Mouse (Mus musculus) thymus, postnatal 0 days (tissue): ENCODE measurements around the gene Nrxn2. TPM values are rescaled to one million over a fixed set of nuclear protein-coding genes. Genes with fewer than 3 reads are reported as not detected.
A peak's percentile ranks its signal among the peaks of the same experiment; 100 is the strongest.

ENCODE experiments used
- DNase-seq: peaks from one replicate; pipeline ENCODE4 v3.0.0-alpha.2; 2015; ENCODE audit warnings: low spot score
- polyA plus RNA-seq: library from polyadenylated mRNA; unstranded; fragments of >200 nt; fragmentation: Nextera tagmentation; extraction: Ambion mirVana; gene quantifications from 2 replicates; pipeline ENCODE4 v1.2.1, GENCODE M21; 2015

The Nrxn2 gene
- polyA plus RNA-seq = 0.10 and 0.24 TPM in 2 replicates

GRCm38 (mm10) chr19:6418233-6418879 is at the start of gene Nrxn2:
TSS of gene Nrxn2 (plus strand) at chr19:6418731.
- peak; percentile 86 for DNase-seq

GRCm38 (mm10) chr19:6370175-6370574 is 48.4 kb upstream of the Nrxn2 start:
- no peak for DNase-seq

DNA sequence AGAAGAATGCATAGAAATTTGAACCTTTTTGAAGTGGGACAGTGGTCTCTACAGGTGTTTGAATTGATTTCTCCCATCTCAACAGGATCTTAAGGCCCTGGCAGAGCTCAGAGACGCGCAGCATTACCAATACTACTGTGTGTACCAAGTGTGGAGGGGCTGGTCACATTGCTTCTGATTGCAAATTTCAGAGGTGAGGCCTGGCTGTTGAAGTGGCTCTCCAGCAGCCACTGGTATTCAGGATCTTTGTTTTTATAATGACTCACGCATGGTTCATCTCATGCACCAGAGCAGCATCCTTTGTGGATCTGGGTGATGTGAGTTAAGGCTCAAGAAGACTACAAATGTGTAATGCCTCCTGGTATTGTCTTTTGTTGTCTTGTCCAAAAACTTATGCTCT is 46.1 kb upstream of the Nrxn2 start:
- DNase-seq = no peak

- DNase-seq = peak; percentile 81
Observed at GRCm38 (mm10) chr19:6373539-6374400, 44.8 kb upstream of the Nrxn2 start.

DNA sequence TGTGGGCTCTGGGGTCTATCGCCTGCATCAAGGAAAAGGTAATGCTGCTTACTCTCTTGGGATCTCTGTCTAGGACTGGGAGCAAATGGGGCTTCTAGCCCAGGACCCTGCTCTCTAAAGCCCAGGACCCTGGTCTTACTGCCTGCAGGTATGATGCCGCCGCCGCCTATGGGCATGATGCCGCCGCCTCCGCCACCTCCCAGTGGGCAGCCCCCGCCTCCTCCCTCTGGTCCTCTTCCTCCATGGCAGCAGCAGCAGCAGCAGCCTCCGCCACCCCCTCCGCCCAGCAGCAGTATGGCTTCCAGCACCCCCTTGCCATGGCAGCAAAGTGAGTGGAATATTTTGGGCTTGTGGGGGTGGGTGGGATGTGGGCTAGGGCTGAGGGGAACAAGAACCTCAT is 44.0 kb upstream of the Nrxn2 start:
- no peak for DNase-seq

GRCm38 (mm10) chr19:6375423-6376254 is 42.9 kb upstream of the Nrxn2 start:
- DNase-seq = no peak

DNA sequence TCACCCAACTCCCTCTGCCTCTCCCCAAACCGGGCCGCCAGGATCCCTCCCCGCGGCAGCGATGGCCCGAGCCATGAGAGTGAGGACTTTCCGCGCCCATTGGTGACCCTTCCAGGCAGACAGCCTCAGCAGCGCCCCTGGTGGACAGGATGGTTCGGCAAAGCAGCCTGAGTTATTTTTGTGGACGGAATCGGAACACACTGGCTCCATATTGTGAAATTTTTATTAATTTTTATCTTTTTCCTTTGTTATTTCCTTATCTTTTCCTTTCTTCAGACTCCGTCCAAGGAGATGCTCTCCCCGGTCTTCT is 42.3 kb upstream of the Nrxn2 start:
- no peak for DNase-seq

GRCm38 (mm10) chr19:6376643-6377042 is 41.9 kb upstream of the Nrxn2 start:
- DNase-seq = no peak

GRCm38 (mm10) chr19:6377327-6378040 is 41.0 kb upstream of the Nrxn2 start:
- no peak for DNase-seq

- no peak for DNase-seq
Observed at GRCm38 (mm10) chr19:6380411-6381166, 37.9 kb upstream of the Nrxn2 start.

DNA sequence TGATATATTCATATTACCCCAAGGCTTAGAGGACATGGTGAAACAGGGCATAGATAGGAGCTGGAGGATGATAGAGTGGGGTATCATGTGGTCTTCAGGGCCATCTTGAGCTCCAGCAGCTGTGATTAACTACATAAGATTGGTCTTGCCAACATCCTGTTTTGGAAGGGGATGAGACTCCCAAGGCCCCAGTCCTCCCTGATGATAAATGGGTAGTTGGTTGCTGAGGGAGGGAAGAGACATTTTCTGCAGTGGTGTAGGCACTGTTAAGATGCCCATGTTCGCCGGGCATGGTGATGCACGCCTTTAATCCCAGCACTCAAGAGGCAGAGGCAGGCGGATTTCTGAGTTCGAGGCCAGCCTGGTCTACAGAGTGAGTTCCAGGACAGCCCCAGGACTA is 37.3 kb upstream of the Nrxn2 start:
- no peak for DNase-seq

DNA sequence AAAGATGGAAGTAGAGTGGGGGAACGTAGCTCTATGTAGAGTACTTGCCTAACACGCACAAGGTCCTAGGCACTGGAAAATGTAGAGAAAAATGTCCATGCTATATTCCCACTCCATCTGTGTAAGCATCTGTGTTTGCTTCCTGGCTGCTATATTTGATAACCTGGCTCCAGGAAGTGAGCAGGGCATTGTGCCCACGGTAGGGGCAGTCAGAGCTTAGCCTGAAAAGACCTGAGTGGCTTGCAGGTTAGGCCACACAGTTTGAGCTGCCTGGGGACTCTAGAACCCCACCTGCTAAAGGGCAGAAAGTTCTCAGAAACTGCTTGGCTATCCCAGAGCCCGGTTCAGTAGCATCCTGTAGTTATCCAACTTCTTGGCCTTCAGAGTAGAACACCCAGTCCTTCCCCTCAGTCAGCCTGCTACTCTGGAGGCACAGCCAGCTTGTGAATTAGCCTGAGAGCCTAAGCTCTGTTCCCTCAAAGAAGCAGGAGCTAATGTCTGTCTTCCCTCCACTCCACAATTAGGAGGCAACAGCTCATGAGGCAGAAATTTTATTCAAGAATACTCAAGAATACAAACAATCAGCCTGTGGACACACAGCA is 36.1 kb upstream of the Nrxn2 start:
- DNase-seq = no peak

- DNase-seq = no peak
Observed at GRCm38 (mm10) chr19:6383470-6383869, 35.1 kb upstream of the Nrxn2 start.

DNA sequence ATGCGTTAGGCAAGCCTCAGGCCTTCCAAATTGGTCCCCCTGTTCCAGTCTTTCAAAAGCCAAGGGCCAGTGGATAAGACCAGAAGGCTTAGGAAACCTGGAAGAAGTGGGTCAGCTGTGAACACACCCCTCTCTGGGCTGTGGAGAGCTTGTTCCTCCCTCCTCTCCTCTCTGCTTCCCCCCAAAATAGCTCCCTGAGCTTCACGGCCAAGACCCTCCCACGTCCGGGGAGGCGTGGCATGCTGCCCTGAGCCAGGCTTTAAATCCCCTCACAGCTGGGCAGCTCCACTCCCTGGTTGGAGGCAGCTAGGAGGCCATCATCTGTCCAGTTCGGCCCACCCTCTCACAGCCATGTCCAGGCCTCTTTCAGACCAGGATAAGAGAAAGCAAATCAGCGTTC is 34.4 kb upstream of the Nrxn2 start, which contains the start of gene Pygm:
TSS of gene Pygm (plus strand) at position 272 of the 400 bp plus-strand sequence.
- no peak for DNase-seq

GRCm38 (mm10) chr19:6384954-6385353 is 33.6 kb upstream of the Nrxn2 start:
- no peak for DNase-seq

DNA sequence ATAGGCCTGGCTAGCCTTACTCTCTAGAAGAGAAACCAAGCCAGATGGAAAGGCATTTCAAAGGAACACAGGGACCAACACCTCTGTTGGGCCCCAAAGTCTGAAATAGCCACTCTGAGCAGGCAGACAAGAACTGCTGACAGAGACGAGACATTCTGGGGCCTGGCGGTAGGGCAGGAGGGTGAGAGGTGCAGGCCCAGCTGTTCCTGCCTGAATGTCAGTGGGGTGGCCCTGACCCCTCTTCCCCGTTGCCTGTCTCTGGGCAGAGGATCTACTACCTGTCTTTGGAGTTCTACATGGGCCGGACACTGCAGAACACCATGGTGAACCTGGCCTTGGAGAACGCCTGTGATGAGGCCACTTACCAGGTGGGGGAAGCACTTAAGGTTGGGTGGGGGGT is 33.1 kb upstream of the Nrxn2 start:
- no peak for DNase-seq

DNA sequence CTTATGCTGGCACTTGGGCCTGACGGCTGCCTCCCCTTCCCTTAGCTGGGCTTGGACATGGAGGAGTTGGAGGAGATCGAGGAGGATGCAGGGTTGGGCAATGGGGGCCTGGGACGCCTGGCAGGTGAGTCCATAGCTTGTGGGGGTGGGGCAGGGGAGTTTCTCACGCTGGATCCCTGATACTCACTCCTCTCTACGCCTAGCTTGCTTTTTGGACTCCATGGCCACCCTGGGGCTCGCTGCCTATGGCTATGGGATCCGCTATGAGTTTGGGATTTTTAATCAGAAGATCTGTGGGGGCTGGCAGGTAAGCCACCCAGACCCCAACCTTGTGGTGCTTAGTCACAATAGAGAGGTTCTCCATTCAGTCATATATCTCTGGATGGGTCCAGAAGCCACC is 32.7 kb upstream of the Nrxn2 start:
- DNase-seq = no peak

- no peak for DNase-seq
Observed at GRCm38 (mm10) chr19:6386234-6386633, 32.3 kb upstream of the Nrxn2 start.

DNA sequence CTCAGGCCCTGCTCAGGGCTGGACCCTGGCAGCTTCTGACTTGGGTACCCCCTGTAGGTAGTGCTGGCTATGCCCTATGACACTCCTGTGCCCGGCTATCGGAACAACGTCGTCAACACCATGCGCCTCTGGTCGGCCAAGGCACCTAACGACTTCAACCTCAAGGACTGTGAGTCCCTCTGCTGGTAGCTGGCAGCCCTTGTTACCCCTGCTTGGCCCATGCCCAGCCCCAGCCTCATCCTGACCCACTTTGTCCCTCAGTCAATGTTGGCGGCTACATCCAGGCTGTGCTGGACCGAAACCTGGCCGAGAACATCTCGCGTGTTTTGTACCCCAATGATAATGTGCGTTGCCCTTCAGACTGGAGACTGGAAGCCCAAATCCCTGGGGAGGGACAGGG is 30.5 kb upstream of the Nrxn2 start:
- no peak for DNase-seq

GRCm38 (mm10) chr19:6389803-6390202 is 28.7 kb upstream of the Nrxn2 start:
- DNase-seq = peak; percentile 67
